In genomic region chr12:102424456-102424855, GRCm38 (mm10) we compare ENCODE assay signal across 11 mouse cellular contexts.
"Had no signal": no experiment of that assay in that cellular context is flagged by ENCODE, and none has a peak within 500 bp of the region (broad histone marks: within the 10 kb centered on the region; RNA-seq: fewer than 3 reads in every experiment).

No protein-coding gene starts in this region.

- H3K9me3 ChIP-seq: midbrain, embryonic 15.5 days; neural tube, embryonic 12.5 days; stomach, embryonic 15.5 days had no signal

- H3K27ac ChIP-seq: midbrain, embryonic 13.5 days; midbrain, embryonic 15.5 days; neural tube, embryonic 12.5 days; stomach, embryonic 15.5 days; stomach, postnatal 0 days had no signal

- H3K9ac ChIP-seq: lung, embryonic 14.5 days; midbrain, embryonic 13.5 days; midbrain, embryonic 15.5 days; neural tube, embryonic 12.5 days; stomach, embryonic 15.5 days had no signal

- H3K4me3 ChIP-seq: midbrain, embryonic 13.5 days; midbrain, embryonic 15.5 days; neural tube, embryonic 12.5 days; stomach, embryonic 15.5 days had no signal

- DNase-seq: lung, adult 18-20 months; lung, embryonic 14.5 days; lung, postnatal 4 days; right cerebral cortex, postnatal 14 days had no signal

- H3K4me2 ChIP-seq: lung, embryonic 14.5 days; midbrain, embryonic 11.5 days; midbrain, embryonic 13.5 days; midbrain, embryonic 15.5 days; neural tube, embryonic 12.5 days; stomach, embryonic 15.5 days had no signal

- ATAC-seq: lung, postnatal 0 days; midbrain, embryonic 13.5 days; midbrain, embryonic 15.5 days had no signal

- H3K27me3 ChIP-seq: midbrain, embryonic 13.5 days; midbrain, embryonic 15.5 days; neural tube, embryonic 12.5 days; stomach, embryonic 15.5 days had no signal

- H3K4me1 ChIP-seq: neural tube, embryonic 12.5 days; stomach, embryonic 15.5 days had no signal

- H3K36me3 ChIP-seq: stomach, embryonic 15.5 days had no signal
